Mouse (Mus musculus) lung, embryonic 14.5 days (tissue): ENCODE data around the gene Dytn. TPM values are rescaled to one million over a fixed set of nuclear protein-coding genes. Genes with fewer than 3 reads are reported as not detected.

Source experiments
- ATAC-seq: fragments of 200-750 bp; cut with Nextera tagmentation; 2 replicates; pipeline ENCODE4 v1.8.0; 2017; ENCODE audit warnings: mild to moderate bottlenecking, moderate TSS enrichment, moderate library complexity; ENCODE audit not compliant: insufficient read depth
- DNase-seq: peaks from one replicate; pipeline ENCODE4 v3.0.0-alpha.2; 2015
- H3K27ac ChIP-seq: fragments of 300-500 bp; sonication (generic); 2 replicates; pipeline ENCODE4 v1.5.1; 2014; ENCODE audit warnings: low read depth, mild to moderate bottlenecking, moderate library complexity
- H3K27me3 ChIP-seq: fragments of 300-500 bp; sonication (generic); 2 replicates; pipeline ENCODE4 v1.6.1; 2014; ENCODE audit warnings: low read length, control low read depth; ENCODE audit not compliant: insufficient read depth
- H3K36me3 ChIP-seq: fragments of 300-500 bp; sonication (generic); 2 replicates; pipeline ENCODE4 v1.6.1; 2014; ENCODE audit warnings: control low read depth; ENCODE audit not compliant: insufficient read depth
- H3K4me1 ChIP-seq: fragments of 300-500 bp; sonication (generic); 2 replicates; pipeline ENCODE4 v1.6.1; 2014; ENCODE audit warnings: antibody characterized with exemption, control low read depth; ENCODE audit not compliant: insufficient read depth
- H3K4me2 ChIP-seq: fragments of 300-500 bp; sonication (generic); 2 replicates; pipeline ENCODE4 v1.6.1; 2014; ENCODE audit warnings: mild to moderate bottlenecking
- H3K4me3 ChIP-seq: fragments of 300-500 bp; sonication (generic); 2 replicates; pipeline ENCODE4 v1.5.1; 2014; ENCODE audit warnings: low read depth, low read length
- H3K9ac ChIP-seq: fragments of 300-500 bp; sonication (generic); 2 replicates; pipeline ENCODE4 v1.6.1; 2014
- H3K9me3 ChIP-seq: fragments of 300-500 bp; sonication (generic); 2 replicates; pipeline ENCODE4 v1.6.1; 2016; ENCODE audit warnings: low read depth, low read length, control low read depth
- CTCF ChIP-seq: IDR thresholded peaks from 2 replicates; pipeline ENCODE4 v1.5.1; 2016; ENCODE audit warnings: antibody characterized with exemption, low read depth
- WGBS: fragments of 180-500 bp; shearing (Covaris S2); extraction: QIAGEN DNeasy Blood & Tissue Kit; methylation state at CpG from one replicate; pipeline ENCODE4 v1.1.7; 2014; 5-methylcytosine and 5-hydroxymethylcytosine counted together
- polyA plus RNA-seq: library from polyadenylated mRNA; unstranded; fragments of >200 nt; fragmentation: Nextera tagmentation; extraction: Ambion mirVana; gene quantifications from 2 replicates; pipeline ENCODE4 v1.2.1, GENCODE M21; 2014

Gene Dytn
- not detected in 2 replicates for polyA plus RNA-seq

DNA sequence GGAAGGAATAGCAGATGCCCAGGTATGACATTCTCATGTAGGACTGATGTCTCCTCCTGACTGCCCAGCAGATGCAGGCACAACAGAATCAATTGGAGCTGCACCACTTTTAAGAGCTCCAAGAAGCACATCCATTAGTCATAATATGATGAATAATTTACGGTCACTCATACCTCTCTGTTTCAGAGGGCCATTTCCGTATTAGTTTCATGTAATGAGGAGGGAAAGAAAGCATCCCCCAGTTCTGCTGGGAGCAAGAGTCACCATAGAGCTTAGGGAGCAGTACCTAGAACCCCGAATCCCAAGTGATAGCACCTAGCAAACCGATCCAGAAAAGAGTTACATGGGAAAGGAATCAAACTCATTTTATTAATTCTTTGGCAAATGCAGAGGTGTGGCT is at the start of gene Dytn:
Gene Dytn (minus strand): TSS at position 101 of the 400 bp plus-strand sequence.
- ATAC-seq (no peak), DNase-seq (no peak)
- Histone ChIP-seq H3K4me3 (no peak within 1 kb of the TSS), H3K27ac (no peak within 1 kb of the TSS), H3K9me3 (no peaks in the 10 kb centered on the region), H3K27me3 (no peaks in the 10 kb centered on the region), H3K4me1 (no peaks in the 10 kb centered on the region), H3K4me2 (no peak within 1 kb of the TSS), H3K9ac (no peak within 1 kb of the TSS), H3K36me3 (no peaks in the 10 kb centered on the region)
- 77% methylated on average over 4 of the region's 4 CpGs for WGBS
- no peak for TF ChIP-seq CTCF

DNA sequence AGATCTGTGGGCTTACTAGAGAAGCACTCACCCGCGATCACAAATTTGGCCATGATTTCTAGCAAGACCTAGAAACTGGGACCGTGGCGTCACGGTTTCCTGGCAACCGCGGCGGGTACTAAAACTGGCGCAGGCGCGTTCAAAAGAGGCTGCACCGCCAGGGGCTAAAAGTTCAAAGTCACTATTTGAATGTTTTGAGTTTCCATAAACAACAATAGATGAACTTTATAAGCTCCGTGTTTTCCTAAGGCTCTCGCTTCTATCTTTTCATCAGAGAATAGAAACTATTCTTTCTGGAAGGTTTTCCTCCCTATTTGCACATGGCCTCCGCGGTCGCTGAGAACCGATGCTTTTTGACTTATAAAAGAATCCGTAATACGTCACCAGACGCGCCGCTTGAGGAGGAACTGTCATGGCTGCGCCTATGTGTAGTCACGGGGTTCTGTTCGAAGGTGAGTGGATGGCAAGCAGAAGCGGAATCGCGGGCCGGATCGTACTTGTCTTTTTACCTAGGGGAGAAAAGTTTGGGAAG is 43.6 kb upstream of the Dytn start, which contains the start of the genes Mdh1b and Fastkd2:
Gene Mdh1b (minus strand): TSS at position 79 of the 532 bp plus-strand sequence.
Gene Fastkd2 (plus strand): TSS at position 375 of the 532 bp plus-strand sequence.
- Histone ChIP-seq H3K27me3 (no peaks in the 10 kb centered on the region), H3K9ac (peak within 1 kb of the TSS; percentile 74), H3K9me3 (no peaks in the 10 kb centered on the region), H3K4me1 (peaks cover 8% of the 10 kb centered on the region; the same call in 1 of the 2 replicates), H3K4me3 (peak within 1 kb of the TSS; percentile 73), H3K36me3 (no peaks in the 10 kb centered on the region), H3K27ac (no peak within 1 kb of the TSS), H3K4me2 (peak within 1 kb of the TSS; percentile 68)
- TF ChIP-seq CTCF, result 0 out of 2 replicates have a peak, but pooled peaks have one; percentile 12
- ATAC-seq (peak; percentile 97), DNase-seq (peak; percentile 98)
- WGBS, result under 1% methylated on average over 31 of the region's 31 CpGs

DNA sequence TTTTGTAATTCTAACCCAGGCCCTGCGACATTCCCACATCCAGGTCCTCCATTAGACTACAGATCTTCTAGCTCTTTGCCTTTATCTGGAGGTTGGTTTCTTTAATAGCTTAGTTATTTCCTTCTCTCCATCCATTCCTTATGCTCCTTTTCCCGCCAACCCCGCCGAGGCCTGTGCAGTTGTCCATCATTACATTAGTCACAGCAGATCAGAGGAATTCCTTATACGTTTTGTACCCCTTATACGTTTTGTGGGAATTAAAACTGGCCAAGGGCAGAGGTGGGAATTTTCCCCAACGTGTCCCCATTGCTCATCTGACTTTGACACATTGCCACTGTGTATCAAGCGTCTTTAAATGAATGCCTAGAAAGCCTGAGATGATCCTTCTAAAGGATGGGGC is 43.1 kb upstream of the Dytn start:
- H3K9ac ChIP-seq, result peak overlapping the region; percentile 74

DNA sequence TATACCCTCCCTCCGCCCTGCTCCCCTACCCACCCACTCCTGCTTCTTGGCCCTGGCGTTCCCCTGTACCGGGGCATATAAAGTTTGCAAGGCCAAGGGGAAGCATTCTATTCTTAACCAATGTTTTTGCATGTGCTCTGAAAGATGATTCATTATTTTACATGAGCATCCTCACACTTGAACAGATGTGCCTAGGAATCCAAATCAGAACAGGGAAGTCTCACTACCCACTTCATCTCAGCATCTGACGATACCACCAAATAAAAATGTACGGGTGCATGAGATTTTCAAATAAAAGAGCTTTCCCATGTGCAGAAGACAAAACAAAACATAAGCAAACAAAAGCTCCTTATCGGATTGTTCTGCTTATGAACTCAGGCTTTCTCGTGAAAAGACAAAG is 33.4 kb upstream of the Dytn start:
- DNase-seq (no peak), ATAC-seq (no peak)
- no peaks in the 10 kb centered on the region for H3K27me3 ChIP-seq
- H3K27ac ChIP-seq, result no peak overlapping the region
- H3K4me1 ChIP-seq, result no peaks in the 10 kb centered on the region
- no peak overlapping the region for H3K4me2 ChIP-seq
- no peak overlapping the region for H3K4me3 ChIP-seq
- no peak overlapping the region for H3K9ac ChIP-seq
- WGBS, result 81% methylated on average over 7 of the region's 7 CpGs
- no peak for TF ChIP-seq CTCF
- H3K9me3 ChIP-seq, result no peaks in the 10 kb centered on the region
- no peaks in the 10 kb centered on the region for H3K36me3 ChIP-seq

More for the DNA sequence above, 43.1 kb upstream of the Dytn start:
- H3K9me3 ChIP-seq, result no peaks in the 10 kb centered on the region
- WGBS, result 49% methylated on average over 8 of the region's 8 CpGs
- peak overlapping the region; percentile 73 for H3K4me3 ChIP-seq
- H3K27ac ChIP-seq, result no peak overlapping the region
- H3K27me3 ChIP-seq, result no peaks in the 10 kb centered on the region
- H3K4me1 ChIP-seq, result peaks cover 8% of the 10 kb centered on the region; the same call in 1 of the 2 replicates
- H3K4me2 ChIP-seq, result peak overlapping the region; percentile 68
- DNase-seq, result no peak
- H3K36me3 ChIP-seq, result no peaks in the 10 kb centered on the region
- ATAC-seq, result 0 out of 2 replicates have a peak, but pooled peaks have one; percentile 45
- TF ChIP-seq CTCF, result no peak

DNA sequence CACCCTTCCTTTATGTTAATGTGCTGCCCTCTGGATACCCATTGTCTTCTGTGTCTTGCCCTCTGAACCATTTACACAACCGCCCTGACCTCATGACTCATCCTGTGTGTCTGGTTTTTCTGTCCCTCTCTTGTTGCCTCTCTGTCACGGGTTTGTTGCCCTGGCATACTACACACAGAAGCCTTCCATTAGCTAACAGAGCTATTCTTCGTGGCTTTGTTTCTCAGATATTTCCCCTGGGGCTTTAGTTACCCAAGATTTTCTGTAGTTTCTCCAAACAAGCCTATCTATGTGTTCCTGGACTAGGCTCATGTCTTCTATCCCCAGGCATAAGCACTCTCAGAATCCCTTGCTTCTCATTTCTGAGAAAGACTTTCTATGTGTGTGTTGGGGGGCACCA is 22.1 kb upstream of the Dytn start:
- ATAC-seq, result no peak
- no peaks in the 10 kb centered on the region for H3K4me1 ChIP-seq
- no peaks in the 10 kb centered on the region for H3K27me3 ChIP-seq
- TF ChIP-seq CTCF, result no peak
- no peak overlapping the region for H3K27ac ChIP-seq
- H3K4me3 ChIP-seq, result no peak overlapping the region
- DNase-seq, result no peak
- no peaks in the 10 kb centered on the region for H3K36me3 ChIP-seq
- H3K9me3 ChIP-seq, result no peaks in the 10 kb centered on the region
- no peak overlapping the region for H3K9ac ChIP-seq
- H3K4me2 ChIP-seq, result no peak overlapping the region
- 63% methylated on average over 3 of the region's 3 CpGs for WGBS

DNA sequence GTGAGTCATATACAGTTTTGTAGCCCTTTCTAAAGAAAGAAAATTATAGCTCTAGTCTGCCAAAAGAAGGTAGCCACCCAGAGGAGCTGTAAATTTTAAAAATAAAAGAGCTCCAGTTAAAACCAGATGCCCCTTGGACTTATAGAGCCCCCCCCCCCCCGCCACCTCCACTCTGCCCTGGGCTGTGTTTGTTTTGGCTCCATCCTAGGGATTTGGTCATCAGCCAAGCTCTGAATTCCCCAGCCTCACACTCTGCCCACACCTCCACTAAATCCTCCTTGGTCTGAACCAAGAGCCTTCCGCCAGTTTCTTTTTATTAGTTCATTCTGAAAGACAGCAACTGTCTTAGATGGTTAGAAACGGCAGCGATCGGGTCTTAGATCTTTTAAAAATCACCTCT is 19.0 kb upstream of the Dytn start:
- no peaks in the 10 kb centered on the region for H3K4me1 ChIP-seq
- DNase-seq (peak; percentile 49), ATAC-seq (no peak)
- no peaks in the 10 kb centered on the region for H3K36me3 ChIP-seq
- 53% methylated on average over 5 of the region's 5 CpGs for WGBS
- H3K4me3 ChIP-seq, result no peak overlapping the region
- no peak overlapping the region for H3K4me2 ChIP-seq
- no peaks in the 10 kb centered on the region for H3K27me3 ChIP-seq
- TF ChIP-seq CTCF, result no peak
- H3K27ac ChIP-seq, result no peak overlapping the region
- H3K9ac ChIP-seq, result no peak overlapping the region
- H3K9me3 ChIP-seq, result no peaks in the 10 kb centered on the region

DNA sequence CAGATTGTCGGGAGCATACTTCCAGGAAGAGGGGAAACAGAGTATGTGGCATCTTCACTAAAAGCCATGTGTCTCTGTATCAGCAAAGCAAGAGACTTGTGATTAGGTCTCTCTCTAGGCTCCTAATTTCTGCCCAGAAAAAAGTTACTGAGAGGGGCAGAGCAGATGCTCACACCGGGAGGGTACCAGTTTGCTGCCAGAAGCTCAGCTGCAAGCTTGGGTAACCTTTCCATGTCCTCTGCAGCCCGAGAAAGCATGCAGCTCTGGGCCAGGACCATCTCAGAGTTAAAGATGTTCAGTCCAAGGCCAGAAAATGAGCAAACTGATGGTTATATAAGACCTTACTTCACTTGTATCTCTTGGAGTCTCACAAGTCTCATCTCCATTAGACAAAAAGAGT is 10.1 kb upstream of the Dytn start:
- H3K9ac ChIP-seq, result no peak overlapping the region
- no peak for TF ChIP-seq CTCF
- H3K4me2 ChIP-seq, result no peak overlapping the region
- ATAC-seq (no peak), DNase-seq (no peak)
- H3K9me3 ChIP-seq, result no peaks in the 10 kb centered on the region
- no peak overlapping the region for H3K27ac ChIP-seq
- H3K4me3 ChIP-seq, result no peak overlapping the region
- H3K27me3 ChIP-seq, result no peaks in the 10 kb centered on the region
- 67% methylated on average over 3 of the region's 3 CpGs for WGBS
- no peaks in the 10 kb centered on the region for H3K36me3 ChIP-seq
- H3K4me1 ChIP-seq, result no peaks in the 10 kb centered on the region
